Mouse (Mus musculus): ENCODE results near the gene Sorbs1.

Gene Sorbs1

DNA sequence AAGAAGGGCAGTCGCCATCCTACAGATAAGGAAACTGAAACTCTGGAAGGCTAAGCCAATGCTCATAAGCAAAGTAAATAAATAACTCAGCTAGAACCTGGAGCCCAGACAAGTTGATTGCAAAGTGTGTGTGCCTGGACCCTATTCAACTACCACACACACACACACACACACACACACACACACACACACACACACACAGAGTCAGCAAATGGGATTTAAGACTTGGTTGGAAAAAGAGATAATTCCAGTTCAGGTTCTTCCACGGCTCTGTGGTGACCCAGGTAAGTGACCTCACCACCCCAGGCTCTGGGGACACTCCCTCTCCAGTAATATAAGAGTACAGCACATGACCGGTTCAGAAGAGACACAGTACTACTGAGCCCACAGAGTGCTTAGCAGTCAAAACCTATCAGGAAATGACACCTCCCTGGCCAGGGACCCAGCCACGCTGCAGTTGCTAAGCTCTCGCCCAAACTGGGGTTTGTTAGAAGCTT lies 36.1 kb downstream of the Sorbs1 start:
- no peak for DNase-seq (ENCODE audit: low spot score)

DNA sequence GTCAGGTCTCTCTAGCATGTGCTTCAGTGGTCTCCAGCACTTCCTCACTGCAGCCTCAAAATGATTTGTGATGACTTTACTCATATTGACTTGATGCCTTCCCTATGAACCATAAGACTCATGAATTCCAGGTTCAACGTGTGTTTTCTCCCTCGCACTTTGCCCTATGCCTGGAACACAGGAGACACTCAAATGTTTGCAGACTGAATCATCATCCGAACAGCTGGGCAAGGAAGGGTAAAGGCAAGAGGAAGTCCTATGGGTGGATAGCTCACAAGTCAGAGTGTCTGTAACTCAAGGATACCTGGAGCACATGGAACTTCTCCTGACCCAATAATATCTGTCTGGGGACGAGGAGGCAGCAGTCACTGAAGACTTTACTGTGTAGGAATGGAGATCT lies 37.1 kb downstream of the Sorbs1 start:
- DNase-seq (ENCODE audit: low spot score) = no peak

- no peak for DNase-seq (ENCODE audit: low spot score)
Measured at GRCm38 (mm10) chr19:40471526-40472245, 41.9 kb downstream of the Sorbs1 start.

- no peak for DNase-seq (ENCODE audit: low spot score)
Measured at GRCm38 (mm10) chr19:40469792-40470191, 43.8 kb downstream of the Sorbs1 start.

GRCm38 (mm10) chr19:40468308-40468707 lies 45.3 kb downstream of the Sorbs1 start:
- no peak for DNase-seq (ENCODE audit: low spot score)

DNA sequence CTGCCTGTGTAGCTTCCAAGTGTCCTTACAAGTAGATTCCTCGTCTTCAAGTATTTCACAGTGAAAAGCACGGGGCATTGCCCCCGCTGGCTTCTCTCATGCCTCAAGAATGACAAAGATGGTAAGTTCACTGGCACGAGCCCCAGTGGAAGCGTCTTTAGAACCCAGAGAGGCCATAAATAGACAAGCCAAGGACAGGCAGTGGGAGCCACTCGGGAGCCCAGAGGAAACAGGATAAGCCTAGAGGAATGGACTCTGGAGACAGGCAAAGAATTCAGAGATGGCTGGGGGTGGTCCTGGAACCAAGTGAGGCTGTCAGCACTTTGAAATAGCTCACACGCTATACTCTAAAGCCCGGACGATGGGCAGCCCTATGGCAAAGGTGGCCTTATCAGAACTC lies 45.8 kb downstream of the Sorbs1 start:
- no peak for DNase-seq (ENCODE audit: low spot score)

DNA sequence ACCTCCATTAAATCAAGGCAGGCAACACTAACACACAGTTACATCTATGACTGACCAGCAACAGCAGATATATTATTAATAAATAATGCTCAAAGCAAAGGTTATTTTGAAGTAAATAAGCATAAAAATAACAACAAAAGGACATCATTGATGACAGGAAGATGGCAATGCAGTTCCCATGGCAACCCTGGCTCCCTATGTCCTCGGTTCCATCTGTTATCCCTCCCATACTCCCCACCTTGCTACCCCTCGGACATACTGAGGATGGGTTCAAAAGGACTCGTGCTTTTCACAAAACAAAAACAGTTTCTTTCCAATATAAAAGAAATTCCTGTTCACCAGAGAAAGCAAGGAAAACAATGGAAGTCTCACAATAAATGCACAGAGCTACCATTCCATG lies 48.2 kb downstream of the Sorbs1 start:
- DNase-seq (ENCODE audit: low spot score) = no peak

- DNase-seq (ENCODE audit: low spot score) = no peak
Measured at GRCm38 (mm10) chr19:40464408-40464807, 49.2 kb downstream of the Sorbs1 start.

- no peak for DNase-seq (ENCODE audit: low spot score)
Measured at GRCm38 (mm10) chr19:40462892-40463291, 50.7 kb downstream of the Sorbs1 start.

DNA sequence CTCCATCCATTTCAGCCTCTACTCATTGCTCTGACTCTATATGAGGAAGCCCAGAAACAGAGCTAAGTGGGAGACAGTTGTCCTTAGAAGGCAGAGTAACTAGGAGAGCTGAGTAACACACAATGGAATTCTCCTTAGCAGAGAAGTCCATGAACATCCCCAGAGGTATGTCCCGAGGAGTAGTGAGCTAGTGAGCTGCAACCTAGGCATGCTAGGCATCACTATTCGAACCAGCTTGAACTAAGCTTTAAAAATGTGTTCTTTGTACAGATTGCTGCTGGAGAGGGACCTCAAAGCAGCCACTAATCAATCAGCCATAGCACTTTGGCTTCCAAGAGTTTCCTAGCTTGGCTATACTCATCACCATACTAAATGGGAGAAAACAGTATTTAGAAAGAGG lies 51.1 kb downstream of the Sorbs1 start:
- DNase-seq (ENCODE audit: low spot score) = no peak

DNA sequence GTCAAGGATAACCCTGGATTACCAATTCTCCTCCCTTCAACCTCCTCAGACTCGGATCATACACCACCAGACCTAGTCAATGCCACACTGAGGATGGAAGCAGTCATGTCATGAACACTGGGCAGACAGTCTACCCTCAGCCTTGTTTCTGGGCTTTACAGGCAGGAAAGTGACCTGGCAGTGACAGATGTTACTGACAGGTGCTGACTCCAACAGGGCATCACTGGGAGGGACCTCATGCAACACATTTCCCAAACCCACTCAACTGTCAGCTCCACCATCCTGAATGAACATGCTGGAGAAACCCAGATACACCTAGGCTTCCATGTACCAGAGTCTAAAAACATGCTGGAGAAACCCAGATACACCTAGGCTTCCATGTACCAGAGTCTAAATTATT lies 51.9 kb downstream of the Sorbs1 start:
- DNase-seq (ENCODE audit: low spot score) = no peak

- DNase-seq (ENCODE audit: low spot score) = no peak
Measured at GRCm38 (mm10) chr19:40460854-40461490, 52.6 kb downstream of the Sorbs1 start.

- no peak for DNase-seq (ENCODE audit: low spot score)
Measured at GRCm38 (mm10) chr19:40459338-40459737, 54.2 kb downstream of the Sorbs1 start.

DNA sequence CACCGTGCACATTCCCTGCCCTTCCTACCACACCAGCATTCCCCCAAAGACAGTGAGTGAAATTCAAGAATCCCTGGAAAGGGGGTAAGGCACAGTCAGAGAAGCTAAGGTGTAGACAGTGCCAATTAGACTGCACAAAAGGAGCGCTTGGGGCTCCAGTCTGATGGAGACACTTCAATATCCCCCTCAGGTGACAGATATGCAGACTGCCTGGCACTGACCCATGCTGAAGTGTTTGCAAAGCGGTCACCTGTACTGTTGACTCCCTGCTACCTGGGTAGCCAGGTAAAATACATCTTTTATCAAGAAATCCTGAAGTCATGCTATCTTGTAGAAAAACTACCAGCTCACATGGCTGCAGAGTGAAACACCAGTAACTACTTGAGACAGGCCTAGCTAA lies 54.8 kb downstream of the Sorbs1 start:
- DNase-seq (ENCODE audit: low spot score) = no peak

GRCm38 (mm10) chr19:40455248-40455647 lies 58.3 kb downstream of the Sorbs1 start:
- no peak for DNase-seq (ENCODE audit: low spot score)

DNA sequence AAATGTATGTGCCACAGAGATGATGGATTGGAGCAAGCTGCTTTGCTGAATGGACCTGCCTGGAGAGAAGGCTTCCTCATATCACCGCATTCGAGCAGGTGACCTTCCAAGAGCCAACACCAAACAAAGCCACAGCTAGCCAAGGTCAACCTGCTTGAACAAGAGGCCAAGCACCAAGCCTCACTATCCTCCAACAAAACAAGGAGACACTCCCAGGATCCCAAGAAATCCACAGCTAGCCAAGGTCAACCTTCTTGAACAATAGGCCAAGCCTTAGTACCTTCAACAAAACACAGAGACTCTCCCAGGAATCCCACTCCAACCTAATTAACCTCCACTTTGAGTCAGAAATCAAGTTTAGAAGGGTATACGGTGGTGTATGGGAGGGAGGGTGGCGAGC lies 59.5 kb downstream of the Sorbs1 start:
- no peak for DNase-seq (ENCODE audit: low spot score)

GRCm38 (mm10) chr19:40452201-40452600 lies 61.4 kb downstream of the Sorbs1 start:
- no peak for DNase-seq (ENCODE audit: low spot score)

DNA sequence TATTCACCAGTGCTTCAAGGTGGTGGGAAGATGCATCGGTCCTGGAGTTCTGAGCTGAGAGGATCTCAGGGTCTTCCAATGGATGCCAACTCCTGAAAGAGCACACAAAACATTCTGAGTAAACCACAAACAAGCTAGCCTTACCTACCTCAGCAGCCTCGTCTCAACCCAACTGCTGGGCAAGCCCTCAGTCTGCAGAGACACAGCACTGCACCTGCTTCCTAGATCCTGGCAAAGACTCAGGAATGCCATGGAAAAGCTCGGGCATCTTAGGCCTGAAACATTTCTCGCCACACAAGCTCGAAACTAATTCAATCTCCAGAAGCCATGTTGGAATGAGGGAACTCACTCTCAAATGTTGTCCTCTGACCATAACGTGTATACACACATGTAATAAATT lies 62.3 kb downstream of the Sorbs1 start:
- no peak for DNase-seq (ENCODE audit: low spot score)

DNA sequence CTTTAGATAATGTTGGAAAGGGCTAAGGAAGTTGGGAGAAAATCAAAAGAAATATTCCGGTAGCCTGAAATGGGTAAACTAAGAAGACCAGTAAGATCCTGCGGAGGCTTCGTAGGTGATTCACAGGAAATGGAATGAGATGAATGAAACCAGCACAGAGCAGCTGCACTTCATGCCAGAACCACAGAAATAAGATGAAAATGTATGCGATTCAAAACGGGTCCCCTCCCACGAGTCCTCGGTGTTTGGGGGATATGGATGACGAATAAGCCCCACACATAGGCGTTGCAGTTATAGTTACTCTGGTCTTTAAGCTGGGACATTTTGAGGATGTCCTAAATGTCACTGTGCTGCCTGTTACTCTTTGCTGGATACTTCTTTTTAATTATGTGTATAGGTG lies 67.1 kb downstream of the Sorbs1 start:
- DNase-seq (ENCODE audit: low spot score) = no peak

- no peak for DNase-seq (ENCODE audit: low spot score)
Measured at GRCm38 (mm10) chr19:40442377-40442776, 71.2 kb downstream of the Sorbs1 start.

DNA sequence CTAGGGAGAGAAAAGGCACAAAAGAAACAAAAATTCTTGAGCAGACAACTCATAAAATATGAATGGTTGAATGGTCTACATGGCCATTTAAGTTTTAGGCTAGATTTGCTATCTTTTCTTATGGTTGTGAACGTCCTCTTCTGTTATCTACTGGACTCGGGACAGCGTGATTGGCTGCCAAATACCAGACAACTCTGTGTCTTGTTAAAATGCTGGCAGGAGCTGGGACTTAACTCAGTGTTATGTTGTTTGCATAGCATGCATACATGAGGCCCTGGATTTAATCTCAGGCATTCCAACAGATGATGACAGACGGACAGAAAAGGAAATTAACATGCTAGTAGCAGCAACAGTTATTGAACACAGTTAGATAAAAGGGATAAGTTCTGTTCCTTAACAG lies 72.6 kb downstream of the Sorbs1 start:
- DNase-seq (ENCODE audit: low spot score) = no peak

GRCm38 (mm10) chr19:40438907-40439306 lies 74.7 kb downstream of the Sorbs1 start:
- DNase-seq (ENCODE audit: low spot score) = no peak

DNA sequence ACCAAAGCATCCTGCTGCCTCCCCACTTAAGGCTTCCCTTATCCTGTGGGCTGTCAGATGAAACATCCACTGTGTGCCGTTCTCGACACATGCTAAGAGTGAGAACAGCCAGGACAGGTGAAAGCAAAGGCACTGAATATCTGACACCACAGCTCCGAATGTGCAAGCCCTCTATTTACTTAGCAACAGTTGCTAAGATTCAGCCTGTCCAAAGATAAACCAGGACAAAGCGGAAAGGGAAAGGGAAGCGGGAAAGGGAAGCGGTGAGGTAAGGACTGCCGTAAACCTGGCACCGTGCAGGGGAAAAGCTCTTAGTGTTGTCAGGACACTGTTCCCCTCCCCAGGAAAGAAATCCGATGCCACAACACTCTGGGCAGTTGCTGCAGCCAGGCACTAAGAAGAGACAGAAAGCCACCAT lies 75.9 kb downstream of the Sorbs1 start:
- DNase-seq (ENCODE audit: low spot score) = no peak
